Mouse (Mus musculus) thymus, adult 2 months (tissue): Measurements from ENCODE around the gene Pkib.

ENCODE experiments used
- CTCF ChIP-seq: fragments of 200-500 bp; IDR thresholded peaks from 2 replicates; pipeline ENCODE4 v1.5.1; 2012; ENCODE audit warnings: mild to moderate bottlenecking, control low read depth, low read length, moderate library complexity, borderline replicate concordance; ENCODE audit not compliant: control insufficient read depth, poor library complexity, insufficient read depth; ENCODE audit errors: extremely low read depth
- POLR2A ChIP-seq: fragments of 200-500 bp; IDR thresholded peaks from 2 replicates; pipeline ENCODE4 v1.6.1; 2012; ENCODE audit warnings: mild to moderate bottlenecking, low read length, control low read depth, moderate library complexity; ENCODE audit not compliant: control insufficient read depth, poor library complexity, insufficient read depth; ENCODE audit errors: extremely low read depth

DNA sequence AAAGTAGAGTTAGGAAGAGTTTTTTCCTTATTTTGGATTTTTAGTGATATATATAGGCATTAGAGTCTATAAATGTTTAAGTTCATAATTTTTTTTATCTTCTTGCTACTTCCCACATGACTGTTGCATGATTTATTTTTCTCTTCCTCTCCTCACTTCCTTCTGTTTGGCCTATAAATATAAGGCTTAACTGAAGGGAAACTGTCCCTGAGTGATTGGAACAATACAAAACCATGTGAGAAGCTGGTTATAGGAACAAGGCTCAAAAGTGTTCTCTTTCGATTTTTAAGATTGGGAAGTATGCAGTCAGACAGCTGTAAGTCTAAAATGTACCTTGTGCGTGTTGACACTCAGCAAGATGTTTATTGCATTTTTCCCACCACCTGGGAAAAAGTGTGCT is 58.4 kb downstream of the Pkib start:
- no peak for TF ChIP-seq POLR2A
- TF ChIP-seq CTCF = no peak
